Mouse (Mus musculus) cerebellum, adult 18-20 months (tissue): ENCODE data around the gene Plg.

Experiments used
- DNase-seq, 2 experiments: peaks; one replicate each; pipeline ENCODE4 v3.0.0; 2021

Plg gene

GRCm38 (mm10) chr17:12461168-12461567 is 82.8 kb downstream of the Plg start:
- no peak for DNase-seq

DNA sequence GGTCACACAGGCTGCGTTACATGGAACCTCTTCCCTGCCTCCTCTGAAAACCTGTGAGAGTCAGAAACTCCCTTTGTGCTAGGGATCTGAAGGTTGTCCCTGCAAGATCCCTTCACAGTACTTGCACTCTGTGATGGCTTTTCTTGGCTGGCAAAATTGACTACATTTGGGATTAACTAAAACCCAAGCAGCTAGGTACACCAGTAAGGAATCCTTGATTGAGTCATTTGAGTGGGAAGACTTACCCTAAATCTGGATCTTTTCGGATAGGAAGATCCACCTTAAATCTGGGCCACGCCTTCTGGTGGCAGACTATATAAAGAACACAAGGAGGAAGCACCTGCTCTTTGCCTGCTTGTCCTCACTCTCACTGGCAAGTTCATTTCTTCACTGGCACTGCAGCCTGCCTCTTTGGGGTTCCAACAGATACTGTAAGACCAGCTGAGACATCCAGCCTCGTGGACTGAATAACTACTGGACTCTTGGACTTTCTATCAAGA is 88.1 kb downstream of the Plg start:
- DNase-seq, result no peak

DNA sequence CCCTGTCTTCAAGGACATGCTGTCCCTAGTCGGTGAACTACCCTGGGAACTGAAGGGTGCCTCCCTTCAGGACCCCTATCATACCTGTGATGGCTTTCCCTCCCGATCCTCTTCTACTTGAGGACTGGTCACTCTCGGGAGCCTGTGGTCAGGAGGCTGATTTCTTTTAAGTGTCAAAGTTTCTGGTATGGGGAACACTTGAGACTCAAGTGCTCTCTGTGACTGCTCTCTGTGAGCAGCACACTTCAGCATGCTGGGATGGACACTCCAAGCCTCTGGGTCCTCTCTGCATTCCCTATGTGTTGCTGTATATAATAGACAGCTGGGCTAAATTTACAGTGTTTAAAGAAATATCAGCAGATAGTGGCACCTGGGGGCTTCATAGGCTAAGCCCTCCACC is 89.2 kb downstream of the Plg start:
- no peak for DNase-seq

GRCm38 (mm10) chr17:12468745-12469144 is 90.3 kb downstream of the Plg start:
- DNase-seq, result no peak
